Mouse (Mus musculus): Measurements from ENCODE around the gene Fbxo28.
"Not testable (repeated sequence)": the region's sequence is repeated elsewhere in the genome, so short reads cannot be mapped to it uniquely, and the experiment has no call there.

Gene Fbxo28

DNA sequence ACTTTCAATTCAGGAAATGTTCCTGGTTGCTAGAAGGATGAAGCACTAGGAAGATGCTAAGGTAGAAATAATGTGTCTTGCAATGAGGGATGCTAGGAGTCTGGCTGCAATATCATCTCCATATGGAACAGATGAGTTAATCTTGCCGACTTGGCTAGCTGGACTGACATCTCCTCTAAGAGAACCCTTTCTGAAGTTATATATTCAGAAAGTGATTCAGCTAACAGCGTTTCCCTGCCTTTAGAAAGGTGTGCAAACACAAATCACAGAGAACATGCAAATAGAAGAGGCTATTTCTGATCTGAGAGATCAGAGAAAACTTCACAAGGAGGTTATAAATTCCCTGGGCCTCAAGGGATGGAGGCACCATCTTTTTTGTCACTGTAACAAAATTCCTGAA lies 4.4 kb upstream of the Fbxo28 start:
- DNase-seq (ENCODE audit: extremely low read depth, low read depth), result no peak

- no peak for DNase-seq (ENCODE audit: extremely low read depth, low read depth)
Observed at GRCm38 (mm10) chr1:182341993-182342392, 564 bp upstream of the Fbxo28 start.

DNA sequence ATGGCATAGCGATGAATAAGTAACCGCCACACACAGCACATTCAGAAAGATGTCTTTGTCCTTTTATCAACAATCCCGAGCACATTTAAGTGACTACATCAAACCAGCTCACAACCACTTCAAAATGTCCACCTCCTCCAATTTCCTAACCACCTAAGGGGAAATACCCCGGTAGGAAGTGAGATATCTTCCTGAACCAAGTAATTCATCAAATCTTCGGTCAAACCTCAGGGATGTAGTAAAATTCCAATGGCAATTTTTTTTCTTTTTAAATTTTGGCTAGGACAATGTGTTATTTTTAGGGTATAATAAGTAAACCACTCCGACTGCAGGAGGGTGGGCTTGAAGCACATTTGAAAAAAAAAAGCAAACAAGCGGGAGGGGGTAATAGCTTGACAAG lies 1.1 kb downstream of the Fbxo28 start:
- DNase-seq (ENCODE audit: extremely low read depth, low read depth), result no peak

- no peak for DNase-seq (ENCODE audit: extremely low read depth, low read depth)
Observed at GRCm38 (mm10) chr1:182338961-182339565, 2.4 kb downstream of the Fbxo28 start.

GRCm38 (mm10) chr1:182333766-182334437 lies 7.5 kb downstream of the Fbxo28 start:
- no peak for DNase-seq (ENCODE audit: extremely low read depth, low read depth)

DNA sequence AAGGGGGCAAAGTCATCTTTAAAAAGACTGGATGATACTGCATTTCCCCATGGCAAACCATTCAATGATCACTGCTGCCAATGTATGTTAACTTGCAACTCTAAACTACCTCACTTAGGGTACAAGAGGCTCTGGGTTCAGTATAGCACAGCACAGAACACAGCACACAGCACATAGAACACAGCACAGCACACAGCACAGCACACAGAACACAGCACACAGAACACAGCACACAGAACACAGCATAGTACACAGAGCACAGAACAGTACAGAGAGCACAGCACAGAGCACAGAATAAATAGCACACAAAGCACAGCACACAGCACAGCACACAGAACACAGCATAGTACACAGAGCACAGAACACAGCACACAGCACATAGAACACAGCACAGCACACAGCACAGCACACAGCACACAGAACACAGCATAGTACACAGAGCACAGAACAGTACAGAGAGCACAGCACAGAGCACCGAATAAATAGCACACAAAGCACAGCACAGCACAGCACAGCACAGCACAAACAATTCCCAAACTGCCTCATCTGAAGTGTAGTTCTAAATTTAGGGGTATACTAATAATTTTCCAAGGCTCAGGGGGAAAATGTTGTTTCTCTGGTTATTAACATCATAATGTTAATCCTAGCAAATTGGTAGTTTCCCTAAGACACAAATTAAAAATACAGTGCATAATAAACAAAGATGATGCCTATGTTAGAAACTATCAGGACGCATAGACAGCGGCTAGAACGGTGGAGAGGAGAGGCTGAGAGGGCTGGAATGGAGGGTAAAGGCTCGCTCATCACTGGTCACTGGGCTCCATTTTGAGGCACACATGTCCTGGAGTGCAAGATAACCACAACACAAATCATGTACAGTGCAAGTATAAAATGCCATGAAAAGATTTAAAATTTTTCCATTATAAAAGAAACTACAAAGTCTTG lies 9.1 kb downstream of the Fbxo28 start:
- no peak for DNase-seq (ENCODE audit: extremely low read depth, low read depth)

DNA sequence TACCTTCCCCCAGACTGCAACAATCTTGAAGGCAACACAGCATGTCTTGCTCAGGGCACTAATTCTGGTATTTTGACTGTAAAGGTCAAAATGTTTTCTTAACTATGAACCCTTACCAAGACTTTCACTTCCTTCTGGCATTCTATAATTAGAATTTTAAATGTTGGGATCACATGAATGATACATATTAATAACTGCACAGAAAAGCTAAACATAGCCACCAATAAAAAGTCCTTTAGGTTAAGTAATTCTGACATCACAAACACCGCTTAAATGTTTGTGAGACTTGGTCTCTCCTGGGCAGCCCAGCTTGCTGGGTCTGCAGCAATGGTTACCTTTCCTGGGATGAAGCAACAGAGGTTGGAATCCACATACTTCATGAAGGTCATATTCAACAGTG lies 15.5 kb downstream of the Fbxo28 start:
- DNase-seq (ENCODE audit: extremely low read depth, low read depth), result no peak

- no peak for DNase-seq (ENCODE audit: extremely low read depth, low read depth)
Observed at GRCm38 (mm10) chr1:182324552-182324951, 16.9 kb downstream of the Fbxo28 start.

- no peak for DNase-seq (ENCODE audit: extremely low read depth, low read depth)
Observed at GRCm38 (mm10) chr1:182323139-182323538, 18.3 kb downstream of the Fbxo28 start.

GRCm38 (mm10) chr1:182314201-182314600 lies 27.2 kb downstream of the Fbxo28 start:
- DNase-seq (ENCODE audit: extremely low read depth, low read depth), result no peak

GRCm38 (mm10) chr1:182313181-182313580 lies 28.2 kb downstream of the Fbxo28 start:
- no peak for DNase-seq (ENCODE audit: extremely low read depth, low read depth)

- DNase-seq (ENCODE audit: extremely low read depth, low read depth), result no peak
Observed at GRCm38 (mm10) chr1:182311376-182311775, 30.1 kb downstream of the Fbxo28 start.

DNA sequence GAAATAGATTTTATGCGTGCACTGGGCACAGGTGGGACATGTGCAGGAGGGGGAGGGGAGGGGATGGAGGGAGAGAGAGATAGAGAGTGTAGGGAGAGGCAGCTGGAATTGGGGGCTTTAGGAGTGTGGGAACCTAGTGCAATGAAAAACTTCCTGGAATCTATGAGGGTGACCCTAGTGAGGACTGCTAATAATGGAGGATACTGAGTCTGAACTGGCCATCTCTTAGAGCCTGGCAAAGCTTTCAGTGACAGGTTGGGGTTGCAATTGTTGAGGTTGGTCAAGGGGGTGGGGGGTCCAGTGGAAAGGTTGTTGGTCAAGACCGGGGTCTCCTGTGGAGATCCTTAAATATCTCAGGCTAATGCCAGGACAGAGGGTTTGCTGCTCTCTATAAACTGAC lies 31.1 kb downstream of the Fbxo28 start:
- DNase-seq (ENCODE audit: extremely low read depth, low read depth), result no peak

GRCm38 (mm10) chr1:182309403-182309802 lies 32.0 kb downstream of the Fbxo28 start:
- no peak for DNase-seq (ENCODE audit: extremely low read depth, low read depth)

- DNase-seq (ENCODE audit: extremely low read depth, low read depth), result no peak
Observed at GRCm38 (mm10) chr1:182302916-182303315, 38.5 kb downstream of the Fbxo28 start.

- DNase-seq (ENCODE audit: extremely low read depth, low read depth), result no peak
Observed at GRCm38 (mm10) chr1:182302176-182302870, 39.1 kb downstream of the Fbxo28 start.

DNA sequence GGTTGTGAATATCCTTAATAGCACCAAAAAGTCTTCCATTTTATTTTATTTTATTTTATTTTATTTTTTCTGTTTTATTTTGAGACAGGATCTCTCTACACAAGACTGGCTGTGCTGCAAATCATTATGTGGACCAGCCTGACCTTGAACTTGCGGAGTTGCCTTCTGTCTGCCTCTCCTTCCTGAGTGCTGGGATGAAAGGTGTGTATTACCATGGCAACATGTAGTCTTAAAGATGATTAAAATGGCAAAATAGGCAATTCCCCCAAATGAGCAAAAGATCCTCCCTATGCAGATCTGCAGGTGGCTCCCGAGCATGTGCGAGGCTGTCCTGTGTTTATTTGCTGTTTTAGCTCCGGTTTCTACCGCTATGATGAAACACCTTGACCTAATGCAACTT lies 43.6 kb downstream of the Fbxo28 start:
- DNase-seq (ENCODE audit: extremely low read depth, low read depth), result no peak

DNA sequence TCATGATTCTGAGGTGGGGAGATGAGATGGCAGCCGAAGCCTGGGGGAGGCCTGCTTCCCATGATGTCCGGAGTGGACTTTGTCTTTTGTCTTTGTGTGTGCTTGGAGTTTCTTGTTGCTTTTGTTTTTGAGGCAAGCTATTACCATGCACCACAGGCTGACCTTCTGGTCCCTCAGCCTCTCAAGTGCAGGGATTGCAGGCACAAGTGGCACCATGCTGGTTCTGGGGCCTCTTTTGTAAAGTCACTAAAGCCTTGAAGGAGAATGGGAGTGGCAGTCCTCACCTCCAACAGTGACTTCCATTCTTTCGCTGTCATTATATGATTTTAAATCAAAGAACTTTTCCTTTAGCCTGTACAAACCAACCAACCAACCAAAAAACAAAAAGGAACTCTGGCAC lies 44.2 kb downstream of the Fbxo28 start:
- no peak for DNase-seq (ENCODE audit: extremely low read depth, low read depth)

DNA sequence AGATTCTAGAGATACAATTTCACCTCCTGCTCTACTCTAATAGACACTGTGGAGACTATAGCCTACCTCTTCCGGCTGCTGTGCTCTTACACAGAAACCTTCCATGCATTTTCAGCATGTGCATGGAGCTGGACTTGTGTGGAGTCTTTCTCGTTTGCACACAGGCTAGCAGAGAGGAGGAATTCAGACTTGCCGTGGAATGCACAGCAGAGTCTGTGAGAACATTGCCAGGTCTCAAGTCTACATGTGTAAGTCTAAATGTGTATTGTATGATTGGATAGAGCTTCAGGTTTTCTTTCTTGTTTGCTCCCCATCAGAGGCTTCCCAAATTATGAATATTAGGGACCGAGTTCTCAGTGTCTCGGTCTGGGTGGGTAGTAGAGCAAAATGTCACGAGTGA lies 44.6 kb downstream of the Fbxo28 start:
- DNase-seq (ENCODE audit: extremely low read depth, low read depth), result no peak

- no peak for DNase-seq (ENCODE audit: extremely low read depth, low read depth)
Observed at GRCm38 (mm10) chr1:182296141-182296540, 45.3 kb downstream of the Fbxo28 start.

DNA sequence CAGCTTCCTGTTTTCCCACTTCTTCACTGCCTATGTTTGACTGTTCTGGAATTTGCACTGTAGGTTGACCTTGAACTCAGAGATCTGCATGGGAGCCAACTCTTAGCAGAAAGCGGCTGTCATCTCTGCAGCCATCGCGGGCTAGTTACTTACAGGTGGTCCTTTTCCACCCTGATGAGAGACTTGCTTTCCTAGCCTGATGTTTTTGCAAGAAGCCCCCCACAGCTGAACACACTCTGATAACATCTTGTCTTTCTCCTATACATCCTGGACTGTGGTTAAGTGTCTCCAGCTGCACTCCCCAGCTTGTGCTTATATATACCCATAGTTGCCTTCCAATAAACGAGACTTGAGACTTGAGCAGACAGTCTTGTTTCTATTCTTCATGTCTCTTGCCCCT lies 49.1 kb downstream of the Fbxo28 start:
- DNase-seq (ENCODE audit: extremely low read depth, low read depth), result no peak

DNA sequence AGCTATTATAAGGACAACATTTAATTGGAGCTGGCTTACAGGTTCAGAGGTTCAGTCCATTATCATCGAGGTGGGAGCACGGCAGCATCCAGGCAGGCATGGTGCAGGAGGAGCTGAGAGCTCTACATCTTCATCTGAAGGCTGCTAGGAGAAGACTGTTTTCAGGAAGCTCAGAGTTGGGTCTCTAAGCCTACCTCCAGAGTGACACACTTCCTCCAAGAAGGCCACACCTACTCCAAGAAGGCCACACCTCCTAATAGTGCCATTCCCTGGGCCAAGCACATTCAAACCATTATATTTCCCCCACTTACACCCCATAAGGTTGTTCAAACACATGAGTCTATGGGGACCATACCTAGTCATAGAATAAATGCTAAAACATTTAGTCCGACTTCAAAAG lies 50.7 kb downstream of the Fbxo28 start:
- not testable (repeated sequence) for DNase-seq (ENCODE audit: extremely low read depth, low read depth)

Data from MEL-GATA-1-ER (cell line).